18 mouse cellular contexts compared by ENCODE assay signal in the genomic region with DNA sequence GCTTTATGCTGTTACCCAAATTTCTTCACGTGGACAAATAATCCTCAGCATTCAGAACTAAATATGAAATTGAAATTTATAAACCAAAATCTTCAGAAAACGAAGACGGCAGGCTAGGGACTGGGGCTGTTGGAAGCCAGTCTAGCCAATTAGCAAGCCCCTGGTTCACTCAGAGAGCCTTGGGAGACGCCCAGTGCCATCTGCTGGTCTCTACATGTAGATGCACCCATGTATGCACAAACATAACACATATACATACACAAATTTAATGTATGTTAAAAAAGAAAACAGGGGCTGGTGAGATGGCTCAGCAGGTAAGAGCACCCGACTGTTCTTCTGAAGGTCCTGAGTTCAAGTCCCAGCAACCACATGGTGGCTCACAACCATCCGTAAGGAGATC. TPM values are rescaled to one million over a fixed set of nuclear protein-coding genes. Genes with fewer than 3 reads are reported as not detected.
A peak's percentile ranks its signal among the peaks of the same experiment; 100 is the strongest.
DNase-seq lines count a peak whose midpoint lies in the region; ATAC-seq and TF ChIP-seq lines count a peak whose summit lies in the region.
"Had no signal": no experiment of that assay in that cellular context is flagged by ENCODE, and none has a peak within 500 bp of the region (broad histone marks: within the 10 kb centered on the region; RNA-seq: fewer than 3 reads in every experiment).

No protein-coding gene starts in this region.

- H3K9ac ChIP-seq in heart, postnatal 0 days (replicated peaks; ENCODE audit: low read depth, low read length): no peak overlapping the region
- no peak overlapping the region for H3K9ac ChIP-seq in heart, embryonic 12.5 days
- H3K9ac ChIP-seq: forebrain, embryonic 15.5 days; intestine, embryonic 15.5 days had no signal

- peaks cover 7% of the 10 kb centered on the region; the same call in 1 of the 2 replicates for H3K4me1 ChIP-seq in heart, postnatal 0 days (ENCODE audit: control insufficient read depth, insufficient read depth)
- peaks cover 24% of the 10 kb centered on the region for H3K4me1 ChIP-seq in heart, embryonic 12.5 days (replicated peaks)
- peaks cover 20% of the 10 kb centered on the region for H3K4me1 ChIP-seq in E14TG2a.4 (replicated peaks; ENCODE audit: low read depth, low read length)
- H3K4me1 ChIP-seq: forebrain, embryonic 15.5 days had no signal

- H3K4me2 ChIP-seq in heart, postnatal 0 days (ENCODE audit: low read depth, low read length): no peak overlapping the region
- H3K4me2 ChIP-seq in heart, embryonic 12.5 days: no peak overlapping the region
- H3K4me2 ChIP-seq: forebrain, embryonic 15.5 days; intestine, embryonic 15.5 days had no signal

- no peak for ATAC-seq in heart, postnatal 0 days (ENCODE audit: insufficient read depth, low read depth)
- ATAC-seq in heart, embryonic 12.5 days (ENCODE audit: insufficient number of reproducible peaks, low FRiP score): no peak
- ATAC-seq: forebrain, embryonic 15.5 days; hindbrain, embryonic 16.5 days; intestine, embryonic 15.5 days had no signal

- H3K9me3 ChIP-seq in heart, postnatal 0 days (replicated peaks; ENCODE audit: control insufficient read depth, low read length): no peaks in the 10 kb centered on the region
- no peaks in the 10 kb centered on the region for H3K9me3 ChIP-seq in heart, embryonic 12.5 days (replicated peaks)
- H3K9me3 ChIP-seq in E14TG2a.4 (ENCODE audit: low read length): no peaks in the 10 kb centered on the region
- H3K9me3 ChIP-seq: forebrain, embryonic 15.5 days; hindbrain, embryonic 10.5 days; intestine, embryonic 15.5 days; midbrain, embryonic 10.5 days had no signal

- peaks cover 31% of the 10 kb centered on the region; the same call in 1 of the 2 replicates for H3K36me3 ChIP-seq in heart, postnatal 0 days (replicated peaks; ENCODE audit: control insufficient read depth, insufficient read depth, low read length)
- H3K36me3 ChIP-seq in heart, embryonic 12.5 days: peaks cover 29% of the 10 kb centered on the region
- H3K36me3 ChIP-seq in E14TG2a.4 (ENCODE audit: insufficient read depth, low read length): peaks cover 31% of the 10 kb centered on the region

- TF ChIP-seq CTCF in heart, postnatal 0 days (IDR thresholded peaks at IDR 0.05; ENCODE audit: low read depth): 0 out of 2 replicates have a peak, but pooled peaks have one; percentile 10
- TF ChIP-seq CTCF in E14TG2a.4 (conservative IDR thresholded peaks at IDR 0.05; ENCODE audit: low read length): peak; percentile 36; the same call in 1 of the 2 replicates

- 95% methylated on average over 6 of the region's 6 CpGs for WGBS in heart, postnatal 0 days
- WGBS in heart, embryonic 12.5 days: 93% methylated on average over 6 of the region's 6 CpGs

- no peak for DNase-seq in heart, postnatal 0 days (ENCODE audit: low spot score)
- DNase-seq in 416B (ENCODE audit: low read depth) (peak; percentile 5), ZHBTc4 (ENCODE audit: low read depth, low spot score) (peak; percentile 63)
- no peak for DNase-seq in right cerebral cortex, postnatal 25 days
- no peak for DNase-seq in kidney, postnatal 14 days
- DNase-seq: adrenal gland, postnatal 10 days; cerebellum, adult 9-10 months; gastrocnemius, postnatal 14 days; kidney, postnatal 10 days; layer of hippocampus, postnatal 36 days; thymus, postnatal 25 days had no signal

- no peak overlapping the region for H3K27ac ChIP-seq in heart, postnatal 0 days (ENCODE audit: low read depth)
- H3K27ac ChIP-seq in heart, embryonic 12.5 days (ENCODE audit: poor library complexity, severe bottlenecking): no peak overlapping the region
- H3K27ac ChIP-seq: forebrain, embryonic 15.5 days; hindbrain, embryonic 10.5 days; intestine, embryonic 15.5 days; midbrain, embryonic 10.5 days had no signal

- no peak for TF ChIP-seq EP300 in heart, postnatal 0 days (IDR thresholded peaks at IDR 0.05; ENCODE audit: low read depth)

- H3K27me3 ChIP-seq in heart, postnatal 0 days (ENCODE audit: control insufficient read depth, insufficient read depth, low read length): no peaks in the 10 kb centered on the region
- no peaks in the 10 kb centered on the region for H3K27me3 ChIP-seq in heart, embryonic 12.5 days (replicated peaks)
- H3K27me3 ChIP-seq in E14TG2a.4 (ENCODE audit: insufficient read depth, low read length): no peaks in the 10 kb centered on the region
- H3K27me3 ChIP-seq: forebrain, embryonic 15.5 days; intestine, embryonic 15.5 days had no signal

- no peak overlapping the region for H3K4me3 ChIP-seq in heart, postnatal 0 days (ENCODE audit: low read depth, low read length)
- no peak overlapping the region for H3K4me3 ChIP-seq in heart, embryonic 12.5 days
- H3K4me3 ChIP-seq in E14TG2a.4 (replicated peaks; ENCODE audit: low read length): no peak overlapping the region
- H3K4me3 ChIP-seq: forebrain, embryonic 15.5 days; hindbrain, embryonic 10.5 days; intestine, embryonic 15.5 days; midbrain, embryonic 10.5 days had no signal

RNA-seq across cellular contexts. Expression of a gene that starts 56.5 kb away (rescaled TPM):
- total RNA-seq in heart, postnatal 0 days (2014; rRNA removed; ENCODE audit: low replicate concordance): 99.5 and 130 TPM in 2 replicates
- 37.2 and 38.6 TPM in 2 replicates for polyA plus RNA-seq in heart, postnatal 0 days (2015; fragmentation: Nextera tagmentation; extraction: Ambion mirVana)
- polyA plus RNA-seq in heart, embryonic 12.5 days (2016; fragmentation: Nextera tagmentation; extraction: Ambion mirVana): 53.9 and 58.0 TPM in 2 replicates

Comparison
In these comparisons a context has a peak if more than half of its experiments do, and no peak if none do; other contexts are left out.
1. DNase-seq: peak in 416B (single experiment) and ZHBTc4 (single experiment); none in heart, postnatal 0 days (single experiment), right cerebral cortex, postnatal 25 days (single experiment) and kidney, postnatal 14 days (single experiment).